14 mouse cellular contexts compared by ENCODE assay signal in the genomic region with DNA sequence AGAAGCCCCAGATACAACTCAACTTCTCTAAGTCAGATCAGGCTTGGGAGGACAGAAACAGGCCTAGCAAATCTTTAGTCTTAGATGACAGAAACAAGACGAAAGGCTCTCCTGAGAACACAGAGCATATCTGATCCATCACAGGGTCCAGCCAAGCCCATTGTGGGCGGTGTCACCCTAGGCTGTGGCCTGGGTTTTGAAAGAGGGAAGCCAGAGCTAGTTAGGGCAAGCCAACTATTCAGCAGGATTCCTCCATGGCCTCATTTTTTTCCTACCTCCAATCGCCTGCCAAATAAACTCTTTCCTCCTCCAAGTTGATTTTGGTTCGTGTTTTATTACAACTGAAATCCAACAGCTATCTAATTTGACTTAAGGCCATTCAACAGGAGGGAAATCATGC. TPM values are rescaled to one million over a fixed set of nuclear protein-coding genes. Genes with fewer than 3 reads are reported as not detected.
DNase-seq lines count a peak whose midpoint lies in the region; ATAC-seq and TF ChIP-seq lines count a peak whose summit lies in the region.
"Had no signal": no experiment of that assay in that cellular context is flagged by ENCODE, and none has a peak within 500 bp of the region (broad histone marks: within the 10 kb centered on the region; RNA-seq: fewer than 3 reads in every experiment).

No protein-coding gene starts in this region.

- peak; percentile 11 for DNase-seq in gastrocnemius, adult 18-20 months (ENCODE audit: low spot score)
- DNase-seq in gastrocnemius, postnatal 10 days = no peak
- no peak for DNase-seq in left cerebral cortex, adult 2 months (ENCODE audit: extremely low spot score in 1 of 2, low spot score in 2 of 2)
- DNase-seq in left cerebral cortex, postnatal 14 days (ENCODE audit: low spot score in 2 of 2) = no peak
- DNase-seq in adipocyte (ENCODE audit: low spot score) = peak; percentile 76
- DNase-seq in spleen, postnatal 36 days (ENCODE audit: low spot score in 2 of 2) = no peak
- DNase-seq: cerebellum, adult 9-11 months; spleen, adult 18-20 months; thymus, postnatal 25 days had no signal

- TF ChIP-seq CTCF in left cerebral cortex, adult 2 months (IDR thresholded peaks at IDR 0.05) = no peak

- intact Hi-C loops in left cerebral cortex, adult 2 months (cut with DNase I) = no loop called here
- intact Hi-C loops in left cerebral cortex, postnatal 14 days (cut with DNase I) = no loop called here

- no peak overlapping the region for H3K4me3 ChIP-seq in left cerebral cortex, adult 2 months
- H3K4me3 ChIP-seq: forebrain, embryonic 10.5 days; heart, embryonic 13.5 days had no signal

- H3K27ac ChIP-seq in left cerebral cortex, adult 2 months = peak overlapping the region; percentile 2; the same call in 1 of the 2 replicates
- H3K27ac ChIP-seq: forebrain, embryonic 10.5 days; heart, embryonic 13.5 days had no signal

- peak; percentile 46; the same call in 1 of the 2 replicates for ATAC-seq in megakaryocyte-erythroid progenitor cell, adult 5-6 weeks (replicated peaks; ENCODE audit: low FRiP score, low TSS enrichment, poor library complexity, severe bottlenecking)
- no peak for ATAC-seq in activated CD4-positive, CD25-positive, alpha-beta regulatory T cell, adult 4 months
- ATAC-seq: inflammation-experienced regulatory T-cells, adult 6 months had no signal

RNA-seq across cellular contexts. Expression of a gene that starts 32.0 kb away (rescaled TPM):
- 1 to 10 TPM; 2.1 to 2.6 TPM for total RNA-seq in gastrocnemius, adult 18-20 months (2021)
- 1 to 10 TPM; 1.2 to 2.4 TPM for total RNA-seq in gastrocnemius, postnatal 10 days (2021)
- 10 to 100 TPM; 16.6 to 18.6 TPM for total RNA-seq in left cerebral cortex, adult 2 months (2021)
- total RNA-seq in left cerebral cortex, postnatal 14 days (2021) = 10 to 100 TPM; 21.3 to 24.9 TPM
- total RNA-seq in megakaryocyte-erythroid progenitor cell, adult 5-6 weeks (2014; fragmentation: Nextera tagmentation) = 0.13 and 2.1 TPM in 2 replicates
- total RNA-seq in megakaryocyte-erythroid progenitor cell, adult 5-6 weeks (2017) = 1.5 and 2.7 TPM in 2 replicates
- polyA plus RNA-seq in activated CD4-positive, CD25-positive, alpha-beta regulatory T cell, adult 4 months (2017; shearing (Covaris generic)) = under 1 TPM in 1 of 2 experiments, not detected in 1; 0.87 TPM

Comparison
In these comparisons a context has a peak if more than half of its experiments do, and no peak if none do; other contexts are left out.
1. DNase-seq: peak in gastrocnemius, adult 18-20 months (single experiment) and adipocyte (single experiment); none in gastrocnemius, postnatal 10 days (single experiment), left cerebral cortex, adult 2 months (0 of 2), left cerebral cortex, postnatal 14 days (0 of 2) and spleen, postnatal 36 days (0 of 2).
2. RNA of a gene that starts 32.0 kb away (total RNA-seq): 21.3 to 24.9 TPM in left cerebral cortex, postnatal 14 days and 16.6 to 18.6 TPM in left cerebral cortex, adult 2 months; 2.1 to 2.6 TPM in gastrocnemius, adult 18-20 months, 1.2 to 2.4 TPM in gastrocnemius, postnatal 10 days and 0.13 to 2.7 TPM in megakaryocyte-erythroid progenitor cell, adult 5-6 weeks; every median in the first group is over 4 times any median in the second.